Mouse (Mus musculus): ENCODE measurements around the gene Sgo1. TPM values are rescaled to one million over a fixed set of nuclear protein-coding genes. Genes with fewer than 3 reads are reported as not detected.

Gene Sgo1
- total RNA-seq, 1 experiment from 2014 or later = 69.4 TPM

GRCm38 (mm10) chr17:53655081-53655480, 34.1 kb downstream of the Sgo1 start:
- ATAC-seq (replicated peaks; ENCODE audit: low read depth, poor library complexity, severe bottlenecking) = no peak

- no peak for ATAC-seq (replicated peaks; ENCODE audit: low read depth, poor library complexity, severe bottlenecking)
Observed at GRCm38 (mm10) chr17:53654596-53654995, 34.5 kb downstream of the Sgo1 start.

- ATAC-seq (replicated peaks; ENCODE audit: low read depth, poor library complexity, severe bottlenecking) = no peak
Observed at GRCm38 (mm10) chr17:53650251-53650661, 38.9 kb downstream of the Sgo1 start.

- no peak for ATAC-seq (replicated peaks; ENCODE audit: low read depth, poor library complexity, severe bottlenecking)
Observed at GRCm38 (mm10) chr17:53643360-53643759, 45.8 kb downstream of the Sgo1 start.

GRCm38 (mm10) chr17:53631344-53631743, 57.8 kb downstream of the Sgo1 start:
- no peak for ATAC-seq (replicated peaks; ENCODE audit: low read depth, poor library complexity, severe bottlenecking)

- ATAC-seq (replicated peaks; ENCODE audit: low read depth, poor library complexity, severe bottlenecking) = no peak
Observed at GRCm38 (mm10) chr17:53628131-53628530, 61.0 kb downstream of the Sgo1 start.

GRCm38 (mm10) chr17:53627497-53627896, 61.6 kb downstream of the Sgo1 start:
- no peak for ATAC-seq (replicated peaks; ENCODE audit: low read depth, poor library complexity, severe bottlenecking)

- ATAC-seq (replicated peaks; ENCODE audit: low read depth, poor library complexity, severe bottlenecking) = no peak
Observed at GRCm38 (mm10) chr17:53626160-53626559, 63.0 kb downstream of the Sgo1 start.

Other genes starting within 250 kb of the Sgo1 start
- not detected in 2 replicates for gene Efhb, start 226.0 kb downstream of the Sgo1 start, total RNA-seq (2017)
- gene Rab5a, start 210.1 kb downstream of the Sgo1 start, total RNA-seq (2017) = 79.3 and 83.4 TPM in 2 replicates
- not detected in 2 replicates for gene Pp2d1, start 149.9 kb downstream of the Sgo1 start, total RNA-seq (2017)
- 28.9 and 38.0 TPM in 2 replicates for gene Kat2b, start 122.5 kb downstream of the Sgo1 start, total RNA-seq (2017)
- not detected in 2 replicates for gene Sult1c2, start 157.0 kb upstream of the Sgo1 start, total RNA-seq (2017)